ENCODE assay signal across 8 mouse cellular contexts in genomic region chr1:132765887-132766651, GRCm38 (mm10). TPM values are rescaled to one million over a fixed set of nuclear protein-coding genes. Genes with fewer than 3 reads are reported as not detected.
DNase-seq lines count a peak whose midpoint lies in the region; ATAC-seq and TF ChIP-seq lines count a peak whose summit lies in the region.

No protein-coding gene starts in this region.

- DNase-seq in left cerebral cortex, adult 2 months (ENCODE audit: extremely low spot score in 1 of 2, low spot score in 2 of 2) = peak in 1 of 2 experiments; percentile 32
- DNase-seq in left cerebral cortex, adult 11 months (ENCODE audit: low spot score) = no peak
- no peak for DNase-seq in forebrain, embryonic 11.5 days (ENCODE audit: low spot score)
- DNase-seq in left cerebral cortex, postnatal 25 days (ENCODE audit: low spot score in 2 of 2) = peak; percentile 44 to 73
- DNase-seq in right cerebral cortex, postnatal 14 days = peak; percentile 46
- no peak for DNase-seq in kidney, postnatal 36 days
- DNase-seq in adrenal gland, postnatal 4 days (ENCODE audit: low spot score in 2 of 2) = no peak

- ATAC-seq in forebrain, embryonic 11.5 days (replicated peaks; ENCODE audit: low FRiP score) = peak; percentile 67
- ATAC-seq in erythroid progenitor cell, adult 5-6 weeks (replicated peaks; ENCODE audit: low FRiP score, poor library complexity, severe bottlenecking) = no peak

- H3K4me3 ChIP-seq in left cerebral cortex, adult 2 months = peak overlapping the region; percentile 33; the same call in 1 of the 2 replicates
- H3K4me3 ChIP-seq in forebrain, embryonic 11.5 days (ENCODE audit: low read depth, low read length) = no peak overlapping the region

- H3K36me3 ChIP-seq in forebrain, embryonic 11.5 days (ENCODE audit: control insufficient read depth, insufficient read depth, low read length) = no peaks in the 10 kb centered on the region

- H3K9me3 ChIP-seq in forebrain, embryonic 11.5 days (ENCODE audit: control insufficient read depth, low read length) = no peaks in the 10 kb centered on the region

- no peak for TF ChIP-seq CTCF in left cerebral cortex, adult 2 months (IDR thresholded peaks at IDR 0.05)

- no peaks in the 10 kb centered on the region; the same call in 1 of the 2 replicates for H3K4me1 ChIP-seq in forebrain, embryonic 11.5 days (replicated peaks; ENCODE audit: control insufficient read depth, insufficient read depth, low read length)

- 44% methylated on average over 16 of the region's 16 CpGs for WGBS in forebrain, embryonic 11.5 days

- intact Hi-C loops in left cerebral cortex, adult 2 months (cut with DNase I) = no loop called here
- intact Hi-C loops in left cerebral cortex, postnatal 25 days (cut with DNase I) = no loop called here

- H3K9ac ChIP-seq in forebrain, embryonic 11.5 days (ENCODE audit: low read length) = no peak overlapping the region

- no peak overlapping the region for H3K27ac ChIP-seq in left cerebral cortex, adult 2 months
- 0 out of 2 replicates have a peak overlapping the region, but pooled peaks have one; percentile 14 for H3K27ac ChIP-seq in forebrain, embryonic 11.5 days (ENCODE audit: low read depth, low read length)

- H3K27me3 ChIP-seq in forebrain, embryonic 11.5 days (ENCODE audit: control insufficient read depth, insufficient read depth, low read length) = no peaks in the 10 kb centered on the region

- H3K4me2 ChIP-seq in forebrain, embryonic 11.5 days (ENCODE audit: low read depth, low read length, severe bottlenecking) = peak overlapping the region; percentile 37

RNA-seq across cellular contexts. Expression of gene Nfasc, which starts 24.5 kb away (rescaled TPM):
- 100 to 1,000 TPM; 155 to 161 TPM for total RNA-seq in left cerebral cortex, adult 2 months (2021)
- 19.9 and 21.9 TPM in 2 replicates for polyA plus RNA-seq in forebrain, embryonic 11.5 days (2014; fragmentation: Nextera tagmentation; extraction: Ambion mirVana)
- 100 to 1,000 TPM; 156 to 186 TPM for total RNA-seq in left cerebral cortex, postnatal 25 days (2021)
- total RNA-seq in adrenal gland, postnatal 4 days (2021) = 10 to 100 TPM; 12.5 to 13.0 TPM
- total RNA-seq in erythroid progenitor cell, adult 5-6 weeks (2015; ENCODE audit: low replicate concordance) = not detected in 2 replicates
- total RNA-seq in erythroid progenitor cell, adult 5-6 weeks (2017; ENCODE audit: low replicate concordance) = not detected in 2 replicates

Comparison
In these comparisons a context has a peak if more than half of its experiments do, and no peak if none do; other contexts are left out.
1. DNase-seq: peak in left cerebral cortex, postnatal 25 days (2 of 2) and right cerebral cortex, postnatal 14 days (single experiment); none in left cerebral cortex, adult 11 months (single experiment), forebrain, embryonic 11.5 days (single experiment), kidney, postnatal 36 days (0 of 2) and adrenal gland, postnatal 4 days (0 of 2).
2. RNA of gene Nfasc, which starts 24.5 kb away (total RNA-seq): 156 to 186 TPM in left cerebral cortex, postnatal 25 days, 155 to 161 TPM in left cerebral cortex, adult 2 months and 12.5 to 13.0 TPM in adrenal gland, postnatal 4 days; not detected in erythroid progenitor cell, adult 5-6 weeks; every median in the first group is over 10 times any median in the second.